Mouse (Mus musculus) common myeloid progenitor, adult 5-6 weeks (primary cell): Measurements from ENCODE around the gene Adgrb2. TPM values are rescaled to one million over a fixed set of nuclear protein-coding genes. Genes with fewer than 3 reads are reported as not detected.

ENCODE experiments used
- ATAC-seq: replicated peaks from 2 replicates; pipeline ENCODE4 v1.8.0; 2016; ENCODE audit warnings: low read depth, mild to moderate bottlenecking, moderate TSS enrichment, inconsistent platforms; ENCODE audit not compliant: poor library complexity, severe bottlenecking
- total RNA-seq: library from RNA; stranded (forward); fragments of 200-1000, 187-1606 nt; gene quantifications from 2 replicates; pipeline ENCODE4 v1.2.3, GENCODE M21; 2017

The Adgrb2 gene
- total RNA-seq, 1 experiment from 2014 or later = 0.87 TPM

GRCm38 (mm10) chr4:130022952-130023351 lies 38.3 kb downstream of the Adgrb2 start:
- ATAC-seq = no peak

- ATAC-seq = no peak
Measured at GRCm38 (mm10) chr4:130023511-130024231, 39.0 kb downstream of the Adgrb2 start.

GRCm38 (mm10) chr4:130025544-130025943 lies 40.9 kb downstream of the Adgrb2 start:
- ATAC-seq = no peak

- no peak for ATAC-seq
Measured at GRCm38 (mm10) chr4:130031146-130031545, 46.5 kb downstream of the Adgrb2 start.

- ATAC-seq = no peak
Measured at GRCm38 (mm10) chr4:130033496-130033895, 48.8 kb downstream of the Adgrb2 start.

- peak; percentile 89 for ATAC-seq
Measured at GRCm38 (mm10) chr4:130036112-130036511, 51.4 kb downstream of the Adgrb2 start.

- ATAC-seq = 0 out of 2 replicates have a peak, but pooled peaks have one; percentile 7
Measured at GRCm38 (mm10) chr4:130036573-130037401, 52.1 kb downstream of the Adgrb2 start.

GRCm38 (mm10) chr4:130039351-130039750 lies 54.7 kb downstream of the Adgrb2 start:
- ATAC-seq = no peak

GRCm38 (mm10) chr4:130041076-130041475 lies 56.4 kb downstream of the Adgrb2 start:
- no peak for ATAC-seq

GRCm38 (mm10) chr4:130044211-130044610 lies 59.5 kb downstream of the Adgrb2 start:
- no peak for ATAC-seq

GRCm38 (mm10) chr4:130045609-130046008 lies 60.9 kb downstream of the Adgrb2 start:
- peak; percentile 95 for ATAC-seq

- ATAC-seq = peak; percentile 63
Measured at GRCm38 (mm10) chr4:130047331-130048202, 62.9 kb downstream of the Adgrb2 start, which contains the start of gene Col16a1. Gene Col16a1, plus strand, starts transcription at chr4:130047840.

- no peak for ATAC-seq
Measured at GRCm38 (mm10) chr4:130048203-130048479, 63.5 kb downstream of the Adgrb2 start.

- ATAC-seq = no peak
Measured at GRCm38 (mm10) chr4:130050056-130050824, 65.6 kb downstream of the Adgrb2 start.

GRCm38 (mm10) chr4:130052283-130052682 lies 67.6 kb downstream of the Adgrb2 start:
- ATAC-seq = no peak

GRCm38 (mm10) chr4:130053111-130053510 lies 68.4 kb downstream of the Adgrb2 start:
- ATAC-seq = no peak

- ATAC-seq = no peak
Measured at GRCm38 (mm10) chr4:130054727-130055126, 70.1 kb downstream of the Adgrb2 start.

- no peak for ATAC-seq
Measured at GRCm38 (mm10) chr4:130055160-130056010, 70.7 kb downstream of the Adgrb2 start.

GRCm38 (mm10) chr4:130056011-130056322 lies 71.3 kb downstream of the Adgrb2 start:
- no peak for ATAC-seq
